Mouse (Mus musculus): ENCODE results near the gene Ing1.

DNA sequence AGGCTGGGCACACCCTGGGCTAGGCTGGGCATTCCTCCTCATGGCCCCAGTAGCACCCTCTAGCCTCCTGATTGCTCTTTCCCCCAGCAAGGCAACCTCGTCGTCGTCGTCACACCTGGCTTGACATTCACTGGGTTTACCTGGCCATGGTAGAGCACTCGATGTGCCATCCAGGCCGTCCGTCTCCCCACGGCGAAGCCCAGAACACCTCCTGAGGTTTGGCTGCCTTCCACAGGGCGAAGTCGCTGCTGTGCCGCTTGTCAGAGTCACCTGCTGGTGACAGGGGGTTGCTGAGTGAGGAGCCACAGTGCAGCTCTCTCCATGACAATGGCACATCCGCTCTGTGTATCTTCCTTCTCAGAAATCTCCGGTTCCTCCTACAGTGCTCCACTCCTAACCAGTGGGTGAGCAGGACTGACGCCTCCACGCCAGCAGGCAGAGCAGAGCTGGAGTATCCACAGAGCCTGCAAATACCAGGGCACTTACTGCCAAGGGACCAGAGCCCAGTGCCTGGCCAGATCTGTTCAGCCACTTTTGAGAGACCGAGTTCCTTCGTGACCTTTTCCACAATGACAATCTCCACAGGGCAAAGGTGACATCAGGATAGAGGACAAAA, 25.1 kb upstream of the Ing1 start:
- TF ChIP-seq CTCF (IDR thresholded peaks at IDR 0.05; ENCODE audit: control insufficient read depth, insufficient read depth, insufficient replicate concordance, low read depth, low read length) (no peak), POLR2A (IDR thresholded peaks at IDR 0.05; ENCODE audit: control insufficient read depth, low read depth, low read length) (no peak)
